Mouse (Mus musculus) T-helper 17 cell (primary cell): ENCODE results near the gene Fmod.

Experiments
- in situ Hi-C, 2 experiments: fragments of 300-600 bp; cut with MboI, MseI; formaldehyde crosslinking; loops; 1 replicate in 1 of 2; 2 replicates in 1 of 2; pipeline ENCODE4 v1.15.1; 2025; ENCODE audit warnings: high pct_unique_total_duplicates in 2 of 2

Fmod gene

GRCm38 (mm10) chr1:134074184-134074583 is 37.1 kb downstream of the Fmod start:
- in situ Hi-C loops, result loop anchor here in 1 of 2 experiments (10.0 kb wide), 1 partner anchor 1061 kb away; the partner anchor contains the start of gene Ptpn7

DNA sequence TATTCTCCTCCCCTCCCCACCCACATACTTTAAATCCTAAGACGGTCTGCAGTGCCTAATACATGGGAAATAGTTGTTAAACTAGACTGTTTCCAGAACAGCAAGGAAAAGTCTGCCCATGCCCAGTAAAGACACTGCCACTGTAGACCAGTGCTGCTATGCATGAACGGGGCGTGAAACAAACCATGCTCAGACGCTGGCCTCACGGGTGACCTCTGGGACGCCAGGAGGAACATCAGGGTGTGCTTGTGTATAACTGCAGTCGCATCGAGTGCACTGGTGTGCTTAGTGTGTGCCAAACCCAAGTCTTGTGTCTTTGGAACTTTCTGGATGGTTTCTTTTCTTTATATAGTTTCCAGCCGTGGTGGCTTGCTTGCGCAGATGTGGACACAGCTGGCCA is 37.6 kb downstream of the Fmod start:
- in situ Hi-C loops, result loop anchor here in 1 of 2 experiments (10.0 kb wide), 1 partner anchor 1060 kb away; the partner anchor contains the start of gene Ptpn7

GRCm38 (mm10) chr1:134075532-134075931 is 38.5 kb downstream of the Fmod start:
- in situ Hi-C loops, result loop anchor here in 1 of 2 experiments (10.0 kb wide), 1 partner anchor 1059 kb away; the partner anchor contains the start of gene Ptpn7

DNA sequence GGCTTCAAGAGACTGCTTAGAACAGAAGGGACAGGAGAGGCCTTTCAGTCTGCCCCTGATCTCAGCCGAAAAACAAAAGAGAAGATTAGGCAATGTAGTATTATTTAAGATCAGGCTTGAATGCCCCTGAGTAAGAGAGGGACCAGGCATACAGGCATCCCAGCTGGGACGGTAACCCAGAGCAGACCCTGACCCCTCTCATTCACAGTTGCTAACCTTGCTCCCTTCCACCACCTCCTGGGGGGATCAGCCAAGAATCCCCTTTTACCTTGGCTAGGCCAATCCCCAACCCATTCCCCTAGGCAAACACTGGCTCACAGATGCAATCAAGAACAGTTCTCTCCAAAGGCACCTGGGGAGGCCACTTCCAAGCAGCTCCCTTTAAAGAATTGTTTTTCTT is 39.7 kb downstream of the Fmod start:
- in situ Hi-C loops, result loop anchor here in 1 of 2 experiments (10.0 kb wide), 1 partner anchor 1058 kb away; the partner anchor contains the start of gene Ptpn7

- in situ Hi-C loops, result loop anchor here in 1 of 2 experiments (10.0 kb wide), 1 partner anchor 1057 kb away; the partner anchor contains the start of gene Ptpn7
These were observed 40.5 kb downstream of the Fmod start for GRCm38 (mm10) chr1:134077389-134078060.

DNA sequence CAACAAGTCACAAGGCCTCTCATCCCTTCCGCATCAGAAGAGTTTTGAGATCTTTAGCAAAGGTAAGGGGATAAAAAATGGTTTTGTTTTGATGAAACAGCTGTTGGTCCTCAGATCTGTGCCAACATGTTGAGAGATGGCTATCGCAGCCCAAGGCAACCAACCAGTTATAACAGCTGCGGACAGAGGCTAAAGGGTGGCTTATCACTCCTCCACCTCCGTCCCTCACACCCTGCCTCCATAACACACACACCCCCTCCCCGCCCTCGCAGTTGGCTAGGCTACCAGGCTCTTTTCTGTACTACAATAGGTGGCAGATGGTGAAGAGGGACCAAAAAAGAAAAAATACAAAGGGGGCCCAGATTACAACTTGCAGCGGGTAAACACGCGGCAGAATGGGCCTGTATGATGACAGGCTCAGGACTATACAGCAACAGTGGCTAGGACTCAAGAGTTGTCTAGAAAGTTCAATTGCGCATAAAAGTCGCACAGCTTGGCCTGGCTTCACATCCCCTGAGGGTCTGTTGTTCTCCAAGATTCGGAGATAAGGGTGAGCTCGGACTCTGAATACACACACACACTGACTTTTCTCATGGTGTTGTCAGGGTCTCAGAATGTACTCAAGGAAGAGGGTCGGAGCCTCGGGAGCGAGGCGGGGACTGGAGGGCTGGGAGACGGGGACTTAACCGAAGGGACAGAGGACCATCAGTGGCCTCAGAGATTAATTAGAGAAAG is 41.2 kb downstream of the Fmod start:
- in situ Hi-C loops, result loop anchor here in 1 of 2 experiments (10.0 kb wide), 1 partner anchor 1057 kb away; the partner anchor contains the start of gene Ptpn7

- in situ Hi-C loops, result loop anchor here in 1 of 2 experiments (10.0 kb wide), 1 partner anchor 1056 kb away; the partner anchor contains the start of gene Ptpn7
These were observed 41.9 kb downstream of the Fmod start, which contains the start of gene Btg2 for GRCm38 (mm10) chr1:134078802-134079476. Gene Btg2, minus strand, starts transcription at chr1:134079120.

GRCm38 (mm10) chr1:134079477-134080163 is 42.6 kb downstream of the Fmod start:
- in situ Hi-C loops, result loop anchor here in 1 of 2 experiments (10.0 kb wide), 1 partner anchor 1055 kb away; the partner anchor contains the start of gene Ptpn7

- in situ Hi-C loops, result no loop called here
These were observed 43.4 kb downstream of the Fmod start for GRCm38 (mm10) chr1:134080406-134080805.

- in situ Hi-C loops, result no loop called here
These were observed 43.9 kb downstream of the Fmod start for GRCm38 (mm10) chr1:134080881-134081450.

GRCm38 (mm10) chr1:134082987-134083516 is 46.0 kb downstream of the Fmod start:
- in situ Hi-C loops, result no loop called here

DNA sequence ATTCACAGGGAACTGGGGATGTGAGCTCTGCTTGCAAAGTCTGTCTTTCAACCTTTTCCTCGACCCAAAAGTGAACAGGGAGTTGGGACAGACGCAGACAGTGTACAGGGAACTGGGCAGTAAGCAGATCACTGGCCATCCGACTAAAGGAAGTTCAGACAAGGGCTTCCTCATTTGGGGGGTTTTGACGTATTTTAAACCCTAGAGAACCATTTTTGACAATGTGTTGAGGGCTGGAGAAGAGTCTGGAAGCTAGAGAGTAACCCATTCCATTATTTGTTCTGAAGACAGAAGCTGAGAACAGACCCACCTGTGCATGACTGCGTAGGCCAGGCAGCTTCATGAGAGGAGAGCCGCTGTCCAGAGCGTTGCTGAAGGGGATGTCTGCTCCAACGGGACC is 46.6 kb downstream of the Fmod start:
- in situ Hi-C loops, result no loop called here

- in situ Hi-C loops, result no loop called here
These were observed 47.1 kb downstream of the Fmod start for GRCm38 (mm10) chr1:134084128-134084527.

DNA sequence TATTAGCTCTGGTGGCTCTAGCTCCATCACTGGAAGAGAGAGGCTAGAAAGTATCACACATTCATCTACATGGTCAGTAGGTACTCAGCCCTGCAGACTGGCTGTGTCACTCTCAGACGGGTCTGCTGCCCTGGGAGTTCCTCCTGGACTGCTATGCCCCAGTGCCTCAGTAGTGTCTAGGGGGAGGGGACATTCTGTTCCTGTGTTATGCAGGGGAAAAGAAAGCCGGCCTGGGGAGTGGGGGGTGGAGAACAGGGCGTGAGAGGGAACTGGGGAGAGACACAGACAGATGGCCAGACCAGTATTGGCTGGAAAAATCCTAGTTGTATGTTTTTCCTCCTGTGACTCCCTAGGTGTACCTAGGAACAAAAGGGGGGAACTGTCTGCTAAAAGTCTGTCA is 49.0 kb downstream of the Fmod start:
- in situ Hi-C loops, result no loop called here

GRCm38 (mm10) chr1:134086811-134087398 is 49.9 kb downstream of the Fmod start:
- in situ Hi-C loops, result no loop called here

DNA sequence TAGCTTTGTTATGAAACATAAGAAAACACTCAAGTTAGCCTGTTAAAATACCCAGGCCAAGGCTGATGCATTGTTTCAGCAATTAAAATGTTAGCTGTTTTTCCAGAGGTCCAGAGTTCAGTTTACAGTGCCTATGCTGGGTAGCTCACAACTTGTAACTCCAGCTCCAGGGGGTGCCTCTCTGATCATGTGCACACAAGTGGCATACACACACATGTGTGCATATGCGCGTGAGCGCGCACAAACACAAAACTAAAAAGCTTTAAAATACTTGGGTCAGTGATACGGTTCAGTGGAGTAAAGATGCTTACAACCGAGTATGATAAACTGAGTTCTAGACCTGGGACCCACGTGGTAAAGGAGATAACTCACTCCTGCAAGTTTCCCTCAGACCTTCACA is 52.0 kb downstream of the Fmod start:
- in situ Hi-C loops, result no loop called here

GRCm38 (mm10) chr1:134091851-134092250 is 54.8 kb downstream of the Fmod start:
- in situ Hi-C loops, result no loop called here

GRCm38 (mm10) chr1:134092368-134092767 is 55.3 kb downstream of the Fmod start:
- in situ Hi-C loops, result no loop called here

- in situ Hi-C loops, result no loop called here
These were observed 56.1 kb downstream of the Fmod start for GRCm38 (mm10) chr1:134092852-134093770.
